Mouse (Mus musculus): ENCODE results near the gene Pbx2. TPM values are rescaled to one million over a fixed set of nuclear protein-coding genes. Genes with fewer than 3 reads are reported as not detected.

Gene Pbx2
- polyA plus RNA-seq, 1 experiment from 2014 or later: 10.2 TPM

DNA sequence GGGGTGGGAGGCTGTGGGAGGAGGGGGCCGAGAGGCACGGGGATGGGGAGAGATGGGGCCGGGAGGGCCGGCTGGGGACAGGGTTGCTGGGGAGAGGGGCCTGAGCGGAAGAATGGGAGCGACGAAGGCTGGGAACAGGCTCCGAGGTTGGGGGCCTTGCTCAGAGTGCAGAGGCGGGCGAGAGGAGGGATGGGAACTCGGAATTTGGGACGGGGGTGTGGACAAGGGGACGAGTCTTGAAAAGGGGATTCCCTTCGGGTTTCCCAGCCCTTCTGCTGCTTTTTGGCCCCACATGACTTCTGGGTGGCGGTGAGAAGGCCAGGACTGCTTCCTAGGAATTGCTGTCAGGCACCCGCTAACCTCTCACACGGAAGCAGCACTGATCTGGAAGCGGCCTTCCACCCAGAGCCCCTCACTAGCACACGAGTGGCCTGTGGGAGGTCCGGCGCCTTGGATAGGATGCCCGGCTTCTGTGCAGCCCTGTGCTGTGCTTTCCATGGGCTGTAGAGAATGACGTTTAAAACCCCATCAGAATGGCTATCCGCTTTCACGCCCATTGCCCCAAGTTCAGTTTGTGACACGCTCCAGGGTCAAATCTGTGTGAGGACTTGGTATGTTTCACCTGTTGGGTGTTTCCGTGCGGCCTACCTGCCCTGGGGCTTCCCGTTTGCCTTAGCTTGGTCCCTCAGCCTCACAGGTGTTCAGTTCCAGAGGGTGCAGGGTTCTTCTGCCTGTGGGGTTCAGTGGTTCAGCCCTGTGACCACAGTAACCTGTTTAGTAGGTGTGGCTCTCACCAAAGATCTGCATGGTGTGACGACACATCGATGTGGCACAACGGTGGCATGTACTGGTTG lies 15.3 kb downstream of the Pbx2 start:
- no peak for ATAC-seq (ENCODE audit: low read depth)
- WGBS: 16% methylated on average over 32 of the region's 32 CpGs
- H3K27ac ChIP-seq (replicated peaks): peak overlapping the region; percentile 93
- peak overlapping the region; percentile 99 for H3K9ac ChIP-seq
- peaks cover 22% of the 10 kb centered on the region for H3K36me3 ChIP-seq
- no peaks in the 10 kb centered on the region for H3K27me3 ChIP-seq
- H3K4me1 ChIP-seq (replicated peaks): peaks cover 56% of the 10 kb centered on the region
- H3K9me3 ChIP-seq: no peaks in the 10 kb centered on the region
- peak overlapping the region; percentile 99 for H3K4me2 ChIP-seq
- H3K4me3 ChIP-seq: peak overlapping the region; percentile 78

DNA sequence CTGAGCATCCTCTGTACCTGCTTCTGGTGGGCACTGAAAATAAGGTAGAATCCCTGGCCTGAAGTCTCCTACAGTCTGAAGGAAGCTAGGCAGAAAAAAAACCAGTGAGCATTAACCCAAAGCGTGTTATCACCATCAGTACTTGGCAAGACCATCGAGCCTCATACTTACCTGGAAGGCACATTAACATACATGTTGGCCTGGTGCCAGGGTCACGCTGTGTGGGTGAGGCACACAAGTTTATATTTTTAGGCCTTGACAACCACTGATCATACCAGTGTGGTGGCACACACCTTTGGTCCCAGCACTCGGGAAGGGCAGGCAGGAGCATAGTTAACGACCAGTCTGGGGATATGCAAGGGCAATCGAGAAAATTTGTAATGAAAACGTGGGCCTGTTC lies 16.9 kb downstream of the Pbx2 start:
- no peak overlapping the region for H3K27ac ChIP-seq (replicated peaks)
- no peak for ATAC-seq (ENCODE audit: low read depth)
- H3K4me2 ChIP-seq: no peak overlapping the region
- H3K4me3 ChIP-seq: 0 out of 2 replicates have a peak overlapping the region, but pooled peaks have one; percentile 78
- no peak overlapping the region; the same call in 1 of the 2 replicates for H3K9ac ChIP-seq
- H3K9me3 ChIP-seq: no peaks in the 10 kb centered on the region
- 83% methylated on average over 7 of the region's 7 CpGs for WGBS
- H3K4me1 ChIP-seq (replicated peaks): peaks cover 41% of the 10 kb centered on the region
- peaks cover 31% of the 10 kb centered on the region for H3K36me3 ChIP-seq
- no peaks in the 10 kb centered on the region for H3K27me3 ChIP-seq

DNA sequence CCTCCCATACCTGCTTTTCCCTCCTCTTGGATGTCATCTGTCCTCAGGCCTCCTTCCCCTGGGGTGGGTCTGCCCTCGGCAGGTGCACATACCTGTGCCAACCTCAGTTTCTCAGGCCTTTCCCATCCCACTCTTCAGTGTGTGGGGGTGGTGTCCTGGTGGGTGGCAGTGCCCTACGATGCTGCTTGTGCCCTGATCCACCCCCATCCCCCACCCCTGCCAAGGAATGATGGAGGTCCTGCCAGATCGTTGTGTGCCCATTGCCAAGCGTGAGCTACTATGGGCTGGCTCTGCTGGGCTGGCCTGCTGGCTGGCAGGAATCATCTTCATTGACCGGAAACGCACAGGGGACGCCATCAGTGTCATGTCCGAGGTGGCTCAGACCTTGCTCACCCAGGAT lies 20.0 kb downstream of the Pbx2 start:
- H3K4me2 ChIP-seq: no peak overlapping the region
- no peaks in the 10 kb centered on the region for H3K9me3 ChIP-seq
- H3K27me3 ChIP-seq: no peaks in the 10 kb centered on the region
- H3K4me1 ChIP-seq (replicated peaks): peaks cover 30% of the 10 kb centered on the region
- no peak for ATAC-seq (ENCODE audit: low read depth)
- H3K27ac ChIP-seq (replicated peaks): no peak overlapping the region
- no peak overlapping the region for H3K4me3 ChIP-seq
- 95% methylated on average over 8 of the region's 8 CpGs for WGBS
- peaks cover 59% of the 10 kb centered on the region for H3K36me3 ChIP-seq
- H3K9ac ChIP-seq: no peak overlapping the region

DNA sequence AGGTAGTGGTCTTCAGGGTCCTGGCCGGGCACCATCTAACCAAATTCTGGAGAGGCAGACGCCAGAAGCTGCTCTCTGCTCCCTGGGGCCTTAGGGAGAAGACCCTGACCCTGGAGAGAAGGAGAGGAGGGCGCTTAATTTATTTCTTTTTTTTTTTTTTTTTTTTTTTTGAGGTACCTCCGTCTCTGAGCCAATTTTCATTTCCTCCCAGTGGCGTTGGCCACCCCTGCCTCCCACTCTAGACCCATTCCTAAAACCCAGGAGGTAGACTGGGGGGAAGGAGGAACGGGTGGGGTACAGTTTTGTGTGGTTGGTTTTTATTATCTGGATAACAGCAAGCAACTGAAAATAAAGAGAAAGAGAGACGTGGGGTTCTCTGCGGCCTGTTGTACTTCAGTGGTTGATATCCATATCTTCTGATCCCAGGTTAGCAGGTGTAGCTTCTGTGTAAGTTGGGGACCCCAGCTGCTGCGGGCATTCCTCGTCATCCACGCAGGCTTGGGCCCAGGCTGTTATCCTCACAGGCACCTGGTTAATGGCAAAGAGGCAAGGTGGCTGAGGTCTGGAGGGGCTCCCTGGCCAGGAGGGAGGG lies 22.1 kb downstream of the Pbx2 start:
- Histone ChIP-seq H3K4me3 (no peak overlapping the region), H3K9ac (no peak overlapping the region), H3K27me3 (no peaks in the 10 kb centered on the region), H3K36me3 (peaks cover 74% of the 10 kb centered on the region), H3K4me1 (replicated peaks) (peaks cover 11% of the 10 kb centered on the region), H3K27ac (replicated peaks) (no peak overlapping the region), H3K9me3 (no peaks in the 10 kb centered on the region), H3K4me2 (no peak overlapping the region)
- no peak for ATAC-seq (ENCODE audit: low read depth)
- 88% methylated on average over 11 of the region's 11 CpGs for WGBS

DNA sequence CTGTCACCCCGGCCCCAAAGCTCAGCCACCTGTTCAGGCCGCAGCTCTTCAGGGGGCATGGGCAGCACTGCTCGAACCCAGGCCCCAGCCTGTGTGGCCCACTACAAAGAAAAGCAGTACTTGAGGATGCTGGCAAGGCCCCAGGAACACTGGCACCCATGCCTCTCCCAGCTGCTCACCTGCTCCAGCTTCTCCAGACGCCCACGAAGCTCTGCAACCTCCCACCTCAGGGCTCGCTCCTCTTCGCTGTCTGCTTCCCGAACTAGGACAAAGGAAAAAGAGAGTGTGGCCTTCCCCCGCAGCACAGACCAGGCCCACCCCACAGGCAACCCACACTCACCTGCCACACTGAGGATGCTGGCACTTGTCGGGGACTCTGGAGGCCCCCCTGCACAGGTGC lies 22.8 kb downstream of the Pbx2 start:
- ATAC-seq (ENCODE audit: low read depth): no peak
- Histone ChIP-seq H3K36me3 (peaks cover 74% of the 10 kb centered on the region), H3K4me1 (replicated peaks) (peaks cover 4% of the 10 kb centered on the region), H3K27me3 (no peaks in the 10 kb centered on the region), H3K9me3 (no peaks in the 10 kb centered on the region), H3K4me3 (no peak overlapping the region), H3K4me2 (peak overlapping the region; percentile 26; the same call in 1 of the 2 replicates), H3K27ac (replicated peaks) (0 out of 2 replicates have a peak overlapping the region, but pooled peaks have one; percentile 3), H3K9ac (no peak overlapping the region)
- 93% methylated on average over 10 of the region's 10 CpGs for WGBS

DNA sequence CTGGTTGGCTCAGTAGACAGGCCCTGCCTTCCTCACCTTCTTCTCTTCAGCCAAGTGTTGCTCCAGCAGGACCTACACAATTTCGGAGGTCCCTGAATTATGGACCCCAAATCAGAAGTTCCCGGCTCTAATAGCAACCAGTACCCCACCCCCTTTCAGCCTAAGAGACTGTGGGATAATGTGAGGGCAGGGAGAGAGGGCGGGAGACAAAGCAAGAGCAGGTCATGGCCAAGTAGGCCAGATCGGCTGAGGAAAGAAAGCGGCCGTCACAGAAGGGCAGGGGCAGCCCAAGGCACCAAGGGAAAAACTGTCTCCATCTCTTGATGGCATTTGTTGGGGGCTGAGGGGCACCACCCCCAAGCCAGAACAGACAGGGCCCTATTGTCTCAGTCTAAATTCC lies 24.8 kb downstream of the Pbx2 start, which contains the start of gene Egfl8:
Egfl8 (minus strand) TSS at position 101 of the 400 bp plus-strand sequence.
- no peak for ATAC-seq (ENCODE audit: low read depth)
- Histone ChIP-seq H3K4me1 (replicated peaks) (no peaks in the 10 kb centered on the region), H3K4me3 (peak within 1 kb of the TSS; percentile 6), H3K9ac (0 out of 2 replicates have a peak within 1 kb of the TSS, but pooled peaks have one; percentile 26), H3K36me3 (peaks cover 78% of the 10 kb centered on the region), H3K4me2 (peak within 1 kb of the TSS; percentile 26; the same call in 1 of the 2 replicates), H3K27ac (replicated peaks) (peak within 1 kb of the TSS; percentile 25), H3K27me3 (no peaks in the 10 kb centered on the region), H3K9me3 (no peaks in the 10 kb centered on the region)
- WGBS: 66% methylated on average over 6 of the region's 6 CpGs

DNA sequence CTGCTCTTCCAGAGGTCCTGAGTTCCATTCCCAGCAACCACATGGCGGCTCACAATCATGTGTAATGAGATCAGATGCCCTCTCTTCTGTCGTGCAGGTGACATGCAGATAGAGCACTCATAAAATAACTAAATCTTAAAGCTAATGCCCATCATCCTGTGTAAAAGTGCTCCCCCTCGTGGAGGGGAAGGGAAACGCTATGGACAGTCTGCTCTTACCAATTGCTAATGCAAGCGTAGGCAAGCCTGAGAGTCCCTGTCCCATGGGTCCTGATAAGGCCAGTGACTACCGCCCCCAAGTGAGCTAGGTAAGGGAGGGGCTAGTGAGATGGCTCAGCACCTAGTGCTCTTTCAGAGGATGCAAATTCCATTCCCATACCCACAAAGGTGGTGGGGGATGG lies 27.9 kb downstream of the Pbx2 start:
- no peaks in the 10 kb centered on the region for H3K9me3 ChIP-seq
- no peaks in the 10 kb centered on the region for H3K4me1 ChIP-seq (replicated peaks)
- no peak overlapping the region for H3K9ac ChIP-seq
- no peak overlapping the region for H3K4me3 ChIP-seq
- no peak overlapping the region for H3K27ac ChIP-seq (replicated peaks)
- 18% methylated on average over 6 of the region's 6 CpGs for WGBS
- no peak for ATAC-seq (ENCODE audit: low read depth)
- peaks cover 74% of the 10 kb centered on the region for H3K36me3 ChIP-seq
- no peak overlapping the region for H3K4me2 ChIP-seq
- no peaks in the 10 kb centered on the region for H3K27me3 ChIP-seq

DNA sequence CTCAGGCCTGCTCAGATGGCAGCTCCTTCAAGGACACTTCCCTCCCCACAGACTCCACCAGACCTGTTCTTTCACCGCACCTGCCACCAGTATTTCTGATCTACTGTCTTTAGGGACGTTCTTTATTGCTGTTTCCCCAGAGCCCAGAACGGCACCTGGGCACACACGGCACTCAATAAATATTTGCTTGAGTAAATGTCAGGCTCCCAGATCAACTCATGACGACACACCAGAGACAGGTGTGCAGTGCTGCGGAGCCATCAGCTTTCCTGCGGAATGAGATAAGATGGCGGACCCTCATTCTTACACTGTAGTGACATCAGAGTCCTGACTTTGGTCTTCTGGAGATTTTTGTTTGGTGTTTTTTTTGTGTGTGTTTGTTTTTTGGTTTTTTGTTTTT lies 29.9 kb downstream of the Pbx2 start:
- Histone ChIP-seq H3K4me2 (no peak overlapping the region), H3K27ac (replicated peaks) (no peak overlapping the region), H3K9ac (no peak overlapping the region), H3K4me1 (replicated peaks) (peaks cover 4% of the 10 kb centered on the region), H3K36me3 (peaks cover 62% of the 10 kb centered on the region), H3K4me3 (no peak overlapping the region), H3K9me3 (no peaks in the 10 kb centered on the region), H3K27me3 (no peaks in the 10 kb centered on the region)
- ATAC-seq (ENCODE audit: low read depth): no peak
- 85% methylated on average over 8 of the region's 8 CpGs for WGBS

DNA sequence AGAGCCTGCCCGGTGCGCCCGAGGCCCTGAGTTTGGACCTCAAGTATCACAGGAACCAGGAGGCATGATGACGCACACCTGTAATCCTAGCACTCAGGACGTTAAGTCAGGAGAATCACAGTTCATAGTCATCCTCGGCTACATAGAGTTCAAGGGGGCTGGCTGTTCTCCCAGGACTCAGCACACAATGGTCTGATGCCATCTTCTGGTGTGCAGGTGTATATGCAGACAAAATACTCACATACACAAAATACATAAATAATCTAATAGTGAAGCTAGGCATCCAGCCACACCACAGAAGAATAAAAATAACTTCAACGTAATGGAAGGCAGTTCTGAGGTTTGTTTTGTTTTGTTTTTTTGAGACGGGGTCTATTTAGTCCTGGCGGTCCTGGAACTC lies 32.1 kb downstream of the Pbx2 start:
- no peaks in the 10 kb centered on the region for H3K9me3 ChIP-seq
- peaks cover 18% of the 10 kb centered on the region for H3K4me1 ChIP-seq (replicated peaks)
- H3K9ac ChIP-seq: no peak overlapping the region
- H3K36me3 ChIP-seq: peaks cover 47% of the 10 kb centered on the region
- no peaks in the 10 kb centered on the region for H3K27me3 ChIP-seq
- no peak for ATAC-seq (ENCODE audit: low read depth)
- no peak overlapping the region for H3K4me3 ChIP-seq
- no peak overlapping the region for H3K27ac ChIP-seq (replicated peaks)
- 88% methylated on average over 9 of the region's 9 CpGs for WGBS
- H3K4me2 ChIP-seq: no peak overlapping the region

DNA sequence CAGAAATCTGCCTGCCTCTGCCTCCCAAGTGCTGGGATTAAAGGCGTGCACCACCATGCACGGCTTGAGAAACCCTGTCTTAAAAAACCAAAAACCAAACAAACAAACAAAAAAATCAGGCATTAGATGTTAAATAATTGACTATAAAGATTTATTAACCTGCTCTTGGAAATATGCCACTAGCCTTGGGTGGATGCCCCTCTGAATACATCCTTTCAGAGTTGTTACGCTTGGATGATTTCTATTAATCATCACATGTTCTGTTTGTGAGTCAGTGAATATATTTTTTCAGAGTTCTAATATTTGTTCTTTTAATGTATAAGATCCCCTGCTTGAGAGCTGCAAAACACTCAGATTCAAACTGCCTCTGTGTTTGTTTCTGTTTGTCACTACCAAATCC lies 33.9 kb downstream of the Pbx2 start:
- no peak for ATAC-seq (ENCODE audit: low read depth)
- 95% methylated on average over 3 of the region's 3 CpGs for WGBS
- no peak overlapping the region for H3K4me3 ChIP-seq

DNA sequence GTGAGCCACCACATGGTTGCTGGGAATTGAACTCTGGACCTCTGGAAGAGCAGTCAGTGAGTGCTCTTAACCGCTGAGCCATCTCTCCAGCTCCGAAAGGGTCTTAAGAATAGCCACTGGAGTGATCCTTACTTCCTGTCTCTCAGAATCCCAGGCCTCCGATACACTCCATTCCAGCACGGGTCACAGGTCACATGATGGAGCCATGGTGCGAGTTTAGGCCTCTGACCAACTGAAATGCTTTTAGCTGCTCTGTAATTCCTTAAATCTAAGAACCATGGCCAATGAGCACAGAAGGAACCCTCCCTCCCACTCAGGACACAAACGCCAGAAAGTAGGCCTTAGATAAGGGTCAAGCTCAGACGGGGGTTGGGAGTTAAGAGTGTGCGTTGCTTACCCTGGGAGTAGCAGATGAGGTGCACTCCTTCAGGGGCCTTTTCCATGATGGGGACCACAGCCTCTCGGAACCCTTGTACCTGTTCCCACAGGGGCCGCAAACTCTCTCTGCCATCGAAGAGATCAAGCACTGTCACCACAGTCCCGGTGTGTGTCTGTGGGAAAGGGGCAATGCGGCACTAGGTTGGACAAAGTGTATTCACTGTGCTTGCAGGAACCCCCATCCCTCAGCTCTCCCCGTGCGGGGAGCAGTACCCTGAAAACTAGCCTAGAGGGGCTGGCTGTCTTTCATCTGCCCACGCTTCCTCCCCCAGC lies 35.2 kb downstream of the Pbx2 start:
- peak overlapping the region; percentile 94 for H3K27ac ChIP-seq (replicated peaks)
- peak overlapping the region; percentile 74 for H3K4me3 ChIP-seq
- WGBS: 53% methylated on average over 16 of the region's 16 CpGs

More for the DNA sequence above, 33.9 kb downstream of the Pbx2 start:
- no peaks in the 10 kb centered on the region for H3K9me3 ChIP-seq
- peaks cover 5% of the 10 kb centered on the region for H3K27me3 ChIP-seq
- H3K4me1 ChIP-seq (replicated peaks): peaks cover 36% of the 10 kb centered on the region
- no peak overlapping the region for H3K4me2 ChIP-seq
- H3K27ac ChIP-seq (replicated peaks): no peak overlapping the region
- H3K36me3 ChIP-seq: peaks cover 40% of the 10 kb centered on the region
- H3K9ac ChIP-seq: no peak overlapping the region

DNA sequence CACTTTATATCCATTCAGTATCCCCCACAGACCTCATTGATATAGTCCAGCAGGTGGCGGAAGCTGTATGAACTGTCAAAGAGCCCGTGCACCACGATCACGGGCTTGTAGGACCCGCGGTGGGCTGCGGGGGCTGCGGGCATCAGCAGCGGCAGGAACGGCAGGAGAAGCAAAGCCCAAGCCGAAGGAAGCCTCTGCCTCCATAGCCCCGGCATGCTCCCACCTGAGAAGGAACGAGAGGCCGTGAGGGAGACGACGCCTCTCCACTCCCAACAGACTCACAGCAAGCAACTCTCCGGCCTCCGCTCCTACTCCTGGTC lies 35.7 kb downstream of the Pbx2 start:
- ATAC-seq (ENCODE audit: low read depth): peak; percentile 59
- peaks cover 25% of the 10 kb centered on the region for H3K36me3 ChIP-seq
- peak overlapping the region; percentile 94 for H3K27ac ChIP-seq (replicated peaks)
- peak overlapping the region; percentile 75 for H3K4me2 ChIP-seq
- peak overlapping the region; percentile 80 for H3K9ac ChIP-seq
- peak overlapping the region; percentile 74 for H3K4me3 ChIP-seq
- peaks cover 23% of the 10 kb centered on the region for H3K27me3 ChIP-seq
- no peaks in the 10 kb centered on the region for H3K9me3 ChIP-seq
- peaks cover 54% of the 10 kb centered on the region for H3K4me1 ChIP-seq (replicated peaks)
- WGBS: 0% methylated on average over 18 of the region's 18 CpGs

More for the DNA sequence above, 35.2 kb downstream of the Pbx2 start:
- peaks cover 48% of the 10 kb centered on the region for H3K4me1 ChIP-seq (replicated peaks)
- peaks cover 30% of the 10 kb centered on the region for H3K36me3 ChIP-seq
- H3K27me3 ChIP-seq: peaks cover 17% of the 10 kb centered on the region
- no peaks in the 10 kb centered on the region for H3K9me3 ChIP-seq
- no peak for ATAC-seq (ENCODE audit: low read depth)
- peak overlapping the region; percentile 75 for H3K4me2 ChIP-seq
- peak overlapping the region; percentile 80 for H3K9ac ChIP-seq
